Mouse (Mus musculus) midbrain, embryonic 12.5 days (tissue): ENCODE data around the gene Pde4d. TPM values are rescaled to one million over a fixed set of nuclear protein-coding genes. Genes with fewer than 3 reads are reported as not detected.

ENCODE experiments used
- ATAC-seq: fragments of 200-750 bp; cut with Nextera tagmentation; 2 replicates; pipeline ENCODE4 v1.8.0; 2017; ENCODE audit warnings: low read depth, moderate TSS enrichment, moderate library complexity; ENCODE audit not compliant: low FRiP score
- H3K27ac ChIP-seq: fragments of 300-500 bp; sonication (generic); replicated peaks from 2 replicates; pipeline ENCODE4 v1.5.1; 2016; ENCODE audit warnings: mild to moderate bottlenecking
- H3K27me3 ChIP-seq: fragments of 300-500 bp; sonication (generic); 2 replicates; pipeline ENCODE4 v1.6.1; 2016; ENCODE audit warnings: mild to moderate bottlenecking
- H3K36me3 ChIP-seq: fragments of 300-500 bp; sonication (generic); 2 replicates; pipeline ENCODE4 v1.6.1; 2016
- H3K4me1 ChIP-seq: fragments of 300-500 bp; sonication (generic); 2 replicates; pipeline ENCODE4 v1.6.1; 2016
- H3K4me2 ChIP-seq: fragments of 300-500 bp; sonication (generic); replicated peaks from 2 replicates; pipeline ENCODE4 v1.6.1; 2016; ENCODE audit warnings: mild to moderate bottlenecking, moderate library complexity
- H3K4me3 ChIP-seq: fragments of 300-500 bp; sonication (generic); 2 replicates; pipeline ENCODE4 v1.5.1; 2016; ENCODE audit warnings: mild to moderate bottlenecking
- H3K9ac ChIP-seq: fragments of 300-500 bp; sonication (generic); replicated peaks from 2 replicates; pipeline ENCODE4 v1.6.1; 2016; ENCODE audit warnings: mild to moderate bottlenecking, moderate library complexity
- H3K9me3 ChIP-seq: fragments of 300-500 bp; sonication (generic); 2 replicates; pipeline ENCODE4 v1.6.1; 2016; ENCODE audit warnings: mild to moderate bottlenecking
- WGBS: fragments of 180-500 bp; shearing (Covaris S2); methylation state at CpG from one replicate; pipeline ENCODE4 v1.1.7; 2016; 5-methylcytosine and 5-hydroxymethylcytosine counted together
- polyA plus RNA-seq: library from polyadenylated mRNA; unstranded; fragments of >200 nt; fragmentation: Nextera tagmentation; extraction: Ambion mirVana; gene quantifications from 2 replicates; pipeline ENCODE4 v1.2.1, GENCODE M21; 2016

The Pde4d gene
- polyA plus RNA-seq, 1 experiment from 2014 or later: 21.4 TPM

- ATAC-seq: no peak
- Histone ChIP-seq H3K9me3 (no peaks in the 10 kb centered on the region), H3K4me2 (no peak overlapping the region), H3K4me3 (no peak overlapping the region), H3K27me3 (no peaks in the 10 kb centered on the region), H3K4me1 (no peaks in the 10 kb centered on the region), H3K9ac (no peak overlapping the region), H3K27ac (no peak overlapping the region), H3K36me3 (no peaks in the 10 kb centered on the region)
- WGBS: 83% methylated on average over 11 of the region's 11 CpGs
Observed at GRCm38 (mm10) chr13:108448348-108448931, 1.3 kb upstream of the Pde4d start.

GRCm38 (mm10) chr13:108451122-108451521 is 1.4 kb downstream of the Pde4d start:
- no peaks in the 10 kb centered on the region for H3K4me1 ChIP-seq
- no peaks in the 10 kb centered on the region for H3K36me3 ChIP-seq
- H3K27ac ChIP-seq: no peak overlapping the region
- 92% methylated on average over 2 of the region's 2 CpGs for WGBS
- no peak overlapping the region for H3K9ac ChIP-seq
- no peaks in the 10 kb centered on the region for H3K9me3 ChIP-seq
- no peak overlapping the region for H3K4me3 ChIP-seq
- no peak overlapping the region for H3K4me2 ChIP-seq
- no peak for ATAC-seq
- no peaks in the 10 kb centered on the region for H3K27me3 ChIP-seq

GRCm38 (mm10) chr13:108453064-108453919 is 3.5 kb downstream of the Pde4d start:
- no peaks in the 10 kb centered on the region for H3K27me3 ChIP-seq
- H3K36me3 ChIP-seq: no peaks in the 10 kb centered on the region
- no peak overlapping the region for H3K9ac ChIP-seq
- WGBS: 82% methylated on average over 6 of the region's 6 CpGs
- H3K9me3 ChIP-seq: no peaks in the 10 kb centered on the region
- no peak overlapping the region for H3K27ac ChIP-seq
- no peak overlapping the region for H3K4me2 ChIP-seq
- no peak overlapping the region for H3K4me3 ChIP-seq
- ATAC-seq: no peak
- H3K4me1 ChIP-seq: no peaks in the 10 kb centered on the region

GRCm38 (mm10) chr13:108462518-108462917 is 12.8 kb downstream of the Pde4d start:
- no peak overlapping the region for H3K4me3 ChIP-seq
- ATAC-seq: no peak
- H3K9me3 ChIP-seq: no peaks in the 10 kb centered on the region
- H3K27me3 ChIP-seq: no peaks in the 10 kb centered on the region
- no peaks in the 10 kb centered on the region for H3K4me1 ChIP-seq
- no peak overlapping the region for H3K4me2 ChIP-seq
- H3K36me3 ChIP-seq: no peaks in the 10 kb centered on the region
- H3K9ac ChIP-seq: no peak overlapping the region
- H3K27ac ChIP-seq: no peak overlapping the region
- 95% methylated on average over 5 of the region's 5 CpGs for WGBS

GRCm38 (mm10) chr13:108465755-108466154 is 16.0 kb downstream of the Pde4d start:
- ATAC-seq: no peak
- no peak overlapping the region for H3K27ac ChIP-seq
- no peaks in the 10 kb centered on the region for H3K27me3 ChIP-seq
- H3K9ac ChIP-seq: no peak overlapping the region
- H3K4me1 ChIP-seq: no peaks in the 10 kb centered on the region
- H3K4me2 ChIP-seq: no peak overlapping the region
- H3K9me3 ChIP-seq: no peaks in the 10 kb centered on the region
- no peaks in the 10 kb centered on the region for H3K36me3 ChIP-seq
- H3K4me3 ChIP-seq: no peak overlapping the region

GRCm38 (mm10) chr13:108467046-108467445 is 17.3 kb downstream of the Pde4d start:
- Histone ChIP-seq H3K9me3 (no peaks in the 10 kb centered on the region), H3K36me3 (no peaks in the 10 kb centered on the region), H3K4me1 (no peaks in the 10 kb centered on the region), H3K27ac (no peak overlapping the region), H3K27me3 (no peaks in the 10 kb centered on the region), H3K4me3 (no peak overlapping the region), H3K4me2 (no peak overlapping the region), H3K9ac (no peak overlapping the region)
- ATAC-seq: no peak
- 80% methylated on average over 1 of the region's 1 CpGs for WGBS

GRCm38 (mm10) chr13:108480451-108480850 is 30.7 kb downstream of the Pde4d start:
- no peak for ATAC-seq
- H3K36me3 ChIP-seq: no peaks in the 10 kb centered on the region
- no peak overlapping the region for H3K4me3 ChIP-seq
- H3K4me1 ChIP-seq: no peaks in the 10 kb centered on the region
- H3K4me2 ChIP-seq: no peak overlapping the region
- H3K9ac ChIP-seq: no peak overlapping the region
- no peaks in the 10 kb centered on the region for H3K27me3 ChIP-seq
- H3K9me3 ChIP-seq: no peaks in the 10 kb centered on the region
- no peak overlapping the region for H3K27ac ChIP-seq
- WGBS: 94% methylated on average over 3 of the region's 3 CpGs

GRCm38 (mm10) chr13:108485036-108485435 is 35.3 kb downstream of the Pde4d start:
- no peak overlapping the region for H3K27ac ChIP-seq
- no peak overlapping the region for H3K9ac ChIP-seq
- no peak overlapping the region for H3K4me2 ChIP-seq
- no peak for ATAC-seq
- 90% methylated on average over 6 of the region's 6 CpGs for WGBS
- H3K9me3 ChIP-seq: no peaks in the 10 kb centered on the region
- H3K27me3 ChIP-seq: no peaks in the 10 kb centered on the region
- H3K4me1 ChIP-seq: no peaks in the 10 kb centered on the region
- no peak overlapping the region for H3K4me3 ChIP-seq
- no peaks in the 10 kb centered on the region for H3K36me3 ChIP-seq

- ATAC-seq: no peak
- Histone ChIP-seq H3K9ac (no peak overlapping the region), H3K4me2 (no peak overlapping the region), H3K27ac (no peak overlapping the region), H3K9me3 (no peaks in the 10 kb centered on the region), H3K4me1 (no peaks in the 10 kb centered on the region), H3K4me3 (no peak overlapping the region), H3K36me3 (no peaks in the 10 kb centered on the region), H3K27me3 (no peaks in the 10 kb centered on the region)
- 90% methylated on average over 3 of the region's 3 CpGs for WGBS
Observed at GRCm38 (mm10) chr13:108487066-108487465, 37.3 kb downstream of the Pde4d start.

GRCm38 (mm10) chr13:108489825-108490224 is 40.1 kb downstream of the Pde4d start:
- Histone ChIP-seq H3K36me3 (no peaks in the 10 kb centered on the region), H3K9me3 (no peaks in the 10 kb centered on the region), H3K9ac (no peak overlapping the region), H3K27ac (no peak overlapping the region), H3K4me3 (no peak overlapping the region), H3K4me1 (no peaks in the 10 kb centered on the region), H3K4me2 (no peak overlapping the region), H3K27me3 (no peaks in the 10 kb centered on the region)
- no peak for ATAC-seq

- Histone ChIP-seq H3K4me1 (no peaks in the 10 kb centered on the region), H3K27me3 (no peaks in the 10 kb centered on the region), H3K9me3 (no peaks in the 10 kb centered on the region), H3K9ac (no peak overlapping the region), H3K36me3 (no peaks in the 10 kb centered on the region), H3K4me3 (no peak overlapping the region), H3K4me2 (no peak overlapping the region), H3K27ac (no peak overlapping the region)
- ATAC-seq: no peak
- 80% methylated on average over 2 of the region's 2 CpGs for WGBS
Observed at GRCm38 (mm10) chr13:108490872-108491271, 41.1 kb downstream of the Pde4d start.

GRCm38 (mm10) chr13:108492886-108493285 is 43.1 kb downstream of the Pde4d start:
- Histone ChIP-seq H3K27me3 (no peaks in the 10 kb centered on the region), H3K4me1 (no peaks in the 10 kb centered on the region), H3K9ac (no peak overlapping the region), H3K4me2 (no peak overlapping the region), H3K36me3 (no peaks in the 10 kb centered on the region), H3K27ac (no peak overlapping the region), H3K4me3 (no peak overlapping the region), H3K9me3 (no peaks in the 10 kb centered on the region)
- ATAC-seq: no peak
